Mouse (Mus musculus): ENCODE measurements around the gene Fcrl6. TPM values are rescaled to one million over a fixed set of nuclear protein-coding genes. Genes with fewer than 3 reads are reported as not detected.

Fcrl6 gene
- polyA plus RNA-seq, 1 experiment from 2014 or later: 0.52 TPM

DNA sequence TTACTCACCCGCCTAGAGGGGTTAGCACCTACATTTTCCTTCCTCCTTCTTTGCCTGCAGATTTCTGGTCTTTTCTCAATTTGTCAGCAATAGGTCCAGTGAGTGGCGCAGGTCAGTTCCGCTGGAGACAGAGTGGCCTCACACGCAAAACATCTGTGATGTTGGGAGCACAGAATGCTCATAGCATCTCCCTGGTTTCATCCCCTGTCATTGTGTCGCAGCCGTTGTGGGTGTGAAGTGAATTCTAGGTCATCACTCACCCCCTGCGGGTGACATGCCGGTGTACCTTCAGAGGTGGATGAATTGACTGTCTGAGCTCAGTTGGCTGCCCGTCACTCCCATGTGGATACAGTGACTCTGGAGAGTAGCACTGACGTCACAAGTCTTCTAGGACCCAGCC, 9.0 kb upstream of the Fcrl6 start:
- Histone ChIP-seq H3K4me2 (no peak overlapping the region), H3K27me3 (peaks cover 5% of the 10 kb centered on the region; the same call in 1 of the 2 replicates), H3K9ac (no peak overlapping the region), H3K9me3 (no peaks in the 10 kb centered on the region), H3K27ac (no peak overlapping the region), H3K4me1 (no peaks in the 10 kb centered on the region), H3K4me3 (no peak overlapping the region), H3K36me3 (no peaks in the 10 kb centered on the region)
- 82% methylated on average over 10 of the region's 10 CpGs for WGBS
- ATAC-seq (ENCODE audit: insufficient number of reproducible peaks, low FRiP score, low TSS enrichment, low read depth): no peak

DNA sequence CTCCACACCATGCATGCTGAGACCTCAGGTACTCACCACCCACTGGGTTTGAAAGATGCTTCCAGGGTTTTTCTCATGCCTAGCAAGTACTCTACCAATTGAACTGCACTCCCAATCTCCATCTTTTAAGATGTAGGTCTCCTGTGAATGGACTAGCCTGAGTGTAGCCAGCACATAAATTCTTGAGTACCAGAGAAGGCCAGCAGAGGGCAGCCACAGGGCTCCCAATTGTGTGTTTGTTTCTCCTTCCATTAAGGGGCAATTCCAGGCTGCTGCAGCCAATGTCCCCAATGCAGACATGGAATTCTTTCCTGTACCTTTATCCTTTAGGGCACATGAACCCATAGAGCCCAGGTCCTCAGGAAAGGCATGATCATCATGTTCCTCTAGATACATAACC, 7.9 kb downstream of the Fcrl6 start:
- Histone ChIP-seq H3K27ac (no peak overlapping the region), H3K36me3 (no peaks in the 10 kb centered on the region), H3K4me3 (no peak overlapping the region), H3K9ac (no peak overlapping the region), H3K27me3 (no peaks in the 10 kb centered on the region), H3K9me3 (no peaks in the 10 kb centered on the region), H3K4me2 (no peak overlapping the region), H3K4me1 (no peaks in the 10 kb centered on the region)
- no peak for ATAC-seq (ENCODE audit: insufficient number of reproducible peaks, low FRiP score, low TSS enrichment, low read depth)

DNA sequence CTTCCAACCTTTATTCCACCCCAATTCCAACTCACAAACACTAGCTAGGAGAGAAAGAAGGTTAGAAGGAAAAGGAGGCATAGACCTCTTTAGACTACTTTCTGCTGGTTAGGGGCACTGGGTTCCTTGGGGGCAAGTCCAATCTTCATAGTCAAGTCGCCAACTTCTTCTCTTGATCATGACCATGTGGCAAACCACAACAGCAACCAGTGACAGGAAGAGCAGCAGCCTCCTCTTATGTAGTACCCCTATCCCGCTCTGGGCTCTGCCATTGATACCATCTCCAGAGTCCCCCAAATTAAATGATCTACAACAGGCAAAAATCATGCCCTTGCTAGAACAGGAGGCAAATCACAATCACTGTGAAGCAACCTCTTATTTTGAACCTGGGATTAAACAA, 8.4 kb downstream of the Fcrl6 start:
- H3K27ac ChIP-seq: no peak overlapping the region
- H3K27me3 ChIP-seq: no peaks in the 10 kb centered on the region
- H3K4me3 ChIP-seq: no peak overlapping the region
- ATAC-seq (ENCODE audit: insufficient number of reproducible peaks, low FRiP score, low TSS enrichment, low read depth): no peak
- H3K9ac ChIP-seq: no peak overlapping the region
- no peaks in the 10 kb centered on the region for H3K4me1 ChIP-seq
- H3K9me3 ChIP-seq: no peaks in the 10 kb centered on the region
- no peaks in the 10 kb centered on the region for H3K36me3 ChIP-seq
- no peak overlapping the region for H3K4me2 ChIP-seq
- WGBS: 79% methylated on average over 2 of the region's 2 CpGs

DNA sequence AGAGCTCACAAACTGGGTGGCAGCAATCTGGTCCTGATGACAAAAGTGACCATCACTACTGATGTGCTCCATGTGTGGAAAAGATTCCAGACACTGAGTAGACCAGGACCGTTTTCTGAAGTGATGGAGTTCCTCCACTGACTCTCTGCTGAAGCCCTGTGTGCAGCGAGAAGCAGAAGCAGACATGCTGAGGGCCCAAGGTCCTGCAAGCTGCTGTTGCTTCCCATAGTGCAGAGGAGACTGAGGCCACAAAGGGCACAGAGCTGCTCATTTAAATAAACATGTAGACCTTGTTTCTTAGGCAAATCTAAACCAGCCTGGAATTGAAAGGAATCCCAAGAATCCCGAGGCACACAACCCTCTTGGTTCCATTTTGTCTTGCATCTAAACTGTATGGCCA, 9.0 kb downstream of the Fcrl6 start:
- Histone ChIP-seq H3K4me2 (no peak overlapping the region), H3K27me3 (no peaks in the 10 kb centered on the region), H3K9ac (no peak overlapping the region), H3K36me3 (no peaks in the 10 kb centered on the region), H3K4me1 (no peaks in the 10 kb centered on the region), H3K9me3 (no peaks in the 10 kb centered on the region), H3K4me3 (no peak overlapping the region), H3K27ac (no peak overlapping the region)
- ATAC-seq (ENCODE audit: insufficient number of reproducible peaks, low FRiP score, low TSS enrichment, low read depth): no peak
- 68% methylated on average over 3 of the region's 3 CpGs for WGBS

DNA sequence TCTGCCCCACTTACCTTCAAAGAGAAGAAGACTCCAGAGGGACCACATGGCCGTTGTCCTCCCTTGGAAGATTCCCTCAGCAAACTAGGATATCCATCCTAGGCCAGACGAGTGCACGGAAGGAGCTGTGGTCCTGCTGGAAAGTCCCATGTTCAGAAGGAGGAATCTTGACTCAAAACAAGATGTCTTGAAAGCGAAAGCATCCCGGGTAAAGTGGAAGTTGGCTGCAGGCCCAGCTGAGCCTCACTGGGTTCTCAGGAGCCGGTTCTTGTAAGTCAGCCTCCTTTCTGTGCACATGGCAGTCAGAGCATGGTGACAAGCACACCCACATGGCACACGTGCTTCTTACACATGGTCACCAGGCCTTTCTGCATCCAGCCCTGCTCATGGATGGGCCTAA, 12.0 kb downstream of the Fcrl6 start, which contains the start of gene Slamf8:
Gene Slamf8, minus strand, starts transcription at position 184 of the 400 bp plus-strand sequence.
- no peak for ATAC-seq (ENCODE audit: insufficient number of reproducible peaks, low FRiP score, low TSS enrichment, low read depth)
- Histone ChIP-seq H3K4me1 (no peaks in the 10 kb centered on the region), H3K27ac (no peak within 1 kb of the TSS), H3K9me3 (no peaks in the 10 kb centered on the region), H3K4me2 (no peak within 1 kb of the TSS), H3K27me3 (peaks cover 10% of the 10 kb centered on the region; the same call in 1 of the 2 replicates), H3K9ac (no peak within 1 kb of the TSS), H3K4me3 (no peak within 1 kb of the TSS), H3K36me3 (no peaks in the 10 kb centered on the region)
- WGBS: 66% methylated on average over 7 of the region's 7 CpGs

GRCm38 (mm10) chr1:172585612-172586567, 16.5 kb downstream of the Fcrl6 start:
- no peak for ATAC-seq (ENCODE audit: insufficient number of reproducible peaks, low FRiP score, low TSS enrichment, low read depth)
- H3K27ac ChIP-seq: no peak overlapping the region
- no peak overlapping the region for H3K4me2 ChIP-seq
- H3K9me3 ChIP-seq: no peaks in the 10 kb centered on the region
- 33% methylated on average over 26 of the region's 26 CpGs for WGBS
- no peaks in the 10 kb centered on the region for H3K36me3 ChIP-seq
- no peak overlapping the region for H3K9ac ChIP-seq
- no peak overlapping the region for H3K4me3 ChIP-seq
- H3K4me1 ChIP-seq: no peaks in the 10 kb centered on the region
- H3K27me3 ChIP-seq: peaks cover 23% of the 10 kb centered on the region; the same call in 1 of the 2 replicates

DNA sequence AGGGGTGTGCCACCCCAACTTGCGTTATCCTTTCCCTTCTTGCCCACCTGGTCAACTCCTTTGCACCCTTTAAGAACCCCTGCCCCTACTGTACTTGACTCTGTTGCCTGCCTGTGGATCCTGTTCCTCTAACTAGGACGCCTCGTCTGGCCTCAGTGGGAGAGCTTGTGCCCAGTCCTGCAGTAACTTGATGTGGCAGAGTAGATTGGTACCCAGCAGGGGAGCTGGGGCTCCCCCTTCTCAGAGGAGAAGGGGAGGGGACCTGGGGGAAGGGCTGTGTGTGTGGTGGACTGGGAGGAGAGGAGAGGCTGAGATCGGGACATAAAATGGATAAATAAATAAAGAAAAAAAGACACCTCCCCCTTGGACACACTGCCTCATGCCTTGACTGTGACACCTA, 17.3 kb downstream of the Fcrl6 start:
- no peak overlapping the region for H3K4me3 ChIP-seq
- no peak overlapping the region for H3K9ac ChIP-seq
- no peaks in the 10 kb centered on the region for H3K36me3 ChIP-seq
- WGBS: 43% methylated on average over 4 of the region's 4 CpGs
- H3K4me2 ChIP-seq: no peak overlapping the region
- no peaks in the 10 kb centered on the region for H3K9me3 ChIP-seq
- H3K27me3 ChIP-seq: peaks cover 23% of the 10 kb centered on the region; the same call in 1 of the 2 replicates
- H3K4me1 ChIP-seq: no peaks in the 10 kb centered on the region
- H3K27ac ChIP-seq: no peak overlapping the region
- ATAC-seq (ENCODE audit: insufficient number of reproducible peaks, low FRiP score, low TSS enrichment, low read depth): no peak

- no peak for ATAC-seq (ENCODE audit: insufficient number of reproducible peaks, low FRiP score, low TSS enrichment, low read depth)
- Histone ChIP-seq H3K9ac (no peak overlapping the region), H3K4me3 (no peak overlapping the region), H3K4me1 (no peaks in the 10 kb centered on the region), H3K27me3 (peaks cover 23% of the 10 kb centered on the region; the same call in 1 of the 2 replicates), H3K4me2 (no peak overlapping the region), H3K36me3 (no peaks in the 10 kb centered on the region), H3K9me3 (no peaks in the 10 kb centered on the region), H3K27ac (no peak overlapping the region)
- WGBS: 80% methylated on average over 6 of the region's 6 CpGs
Observed at GRCm38 (mm10) chr1:172584271-172584670, 18.1 kb downstream of the Fcrl6 start.

DNA sequence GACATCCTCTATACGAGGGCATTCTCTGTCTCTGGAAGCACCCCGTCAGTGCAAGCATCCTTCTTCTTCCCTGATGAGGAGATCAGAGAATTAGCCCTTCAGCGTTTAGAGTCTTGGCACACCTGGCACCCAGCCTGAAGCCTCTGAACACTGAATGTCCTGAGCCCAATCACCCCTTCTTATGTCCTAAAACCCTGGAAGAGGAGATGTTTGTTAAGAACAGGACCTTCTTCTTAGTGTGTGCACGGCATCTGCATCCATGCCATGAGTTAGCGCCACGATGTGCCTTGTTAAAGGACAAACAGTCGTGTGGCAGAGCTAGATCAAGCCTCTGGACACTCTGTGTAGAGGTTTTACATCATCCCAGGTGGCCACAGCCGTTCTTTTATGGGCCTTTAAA, 19.9 kb downstream of the Fcrl6 start:
- H3K4me3 ChIP-seq: no peak overlapping the region
- no peaks in the 10 kb centered on the region for H3K9me3 ChIP-seq
- 51% methylated on average over 8 of the region's 8 CpGs for WGBS

DNA sequence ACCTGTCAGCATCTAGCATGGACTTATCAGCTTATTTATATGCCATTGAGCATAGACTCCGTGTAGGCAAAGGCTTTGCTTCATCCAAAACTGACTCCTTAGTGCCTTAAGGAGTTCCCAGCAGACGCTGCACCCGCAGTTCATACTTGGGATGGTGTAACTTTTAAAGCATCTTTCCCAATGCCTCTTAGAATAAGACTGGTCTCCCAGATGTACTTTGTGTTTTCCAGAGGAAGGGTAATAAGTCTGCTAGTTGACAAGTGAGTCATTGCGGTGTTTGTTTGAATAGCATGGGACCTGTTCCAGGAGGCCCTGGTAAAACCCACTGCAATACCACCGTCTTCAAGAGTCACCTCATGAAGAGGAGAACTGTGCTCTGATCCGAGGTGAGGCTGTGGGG, 22.2 kb downstream of the Fcrl6 start:
- WGBS: 68% methylated on average over 6 of the region's 6 CpGs
- Histone ChIP-seq H3K27ac (no peak overlapping the region), H3K4me2 (no peak overlapping the region), H3K9ac (no peak overlapping the region), H3K36me3 (no peaks in the 10 kb centered on the region), H3K9me3 (no peaks in the 10 kb centered on the region), H3K4me1 (no peaks in the 10 kb centered on the region), H3K4me3 (no peak overlapping the region), H3K27me3 (peaks cover 10% of the 10 kb centered on the region; the same call in 1 of the 2 replicates)
- ATAC-seq (ENCODE audit: insufficient number of reproducible peaks, low FRiP score, low TSS enrichment, low read depth): no peak

More for the DNA sequence above, 19.9 kb downstream of the Fcrl6 start:
- Histone ChIP-seq H3K9ac (no peak overlapping the region), H3K4me1 (no peaks in the 10 kb centered on the region), H3K36me3 (no peaks in the 10 kb centered on the region), H3K27me3 (peaks cover 23% of the 10 kb centered on the region; the same call in 1 of the 2 replicates), H3K27ac (no peak overlapping the region), H3K4me2 (no peak overlapping the region)
- no peak for ATAC-seq (ENCODE audit: insufficient number of reproducible peaks, low FRiP score, low TSS enrichment, low read depth)

- H3K4me2 ChIP-seq: no peak overlapping the region
- no peak overlapping the region for H3K27ac ChIP-seq
- no peak overlapping the region for H3K4me3 ChIP-seq
- no peaks in the 10 kb centered on the region for H3K9me3 ChIP-seq
- 52% methylated on average over 4 of the region's 4 CpGs for WGBS
- H3K4me1 ChIP-seq: peaks cover 14% of the 10 kb centered on the region; the same call in 1 of the 2 replicates
- H3K36me3 ChIP-seq: no peaks in the 10 kb centered on the region
- H3K9ac ChIP-seq: no peak overlapping the region
- no peak for ATAC-seq (ENCODE audit: insufficient number of reproducible peaks, low FRiP score, low TSS enrichment, low read depth)
- peaks cover 2% of the 10 kb centered on the region for H3K27me3 ChIP-seq
Observed at GRCm38 (mm10) chr1:172567758-172568157, 34.6 kb downstream of the Fcrl6 start.

GRCm38 (mm10) chr1:172566131-172566530, 36.2 kb downstream of the Fcrl6 start:
- H3K27ac ChIP-seq: no peak overlapping the region
- 71% methylated on average over 3 of the region's 3 CpGs for WGBS
- H3K36me3 ChIP-seq: no peaks in the 10 kb centered on the region
- no peak overlapping the region for H3K4me2 ChIP-seq
- no peak for ATAC-seq (ENCODE audit: insufficient number of reproducible peaks, low FRiP score, low TSS enrichment, low read depth)
- H3K27me3 ChIP-seq: peaks cover 18% of the 10 kb centered on the region
- H3K4me1 ChIP-seq: peaks cover 25% of the 10 kb centered on the region
- no peak overlapping the region for H3K9ac ChIP-seq
- no peak overlapping the region for H3K4me3 ChIP-seq
- no peaks in the 10 kb centered on the region for H3K9me3 ChIP-seq
